Mouse (Mus musculus) Patski (cell line): ENCODE data around the gene Gm17361. TPM values are rescaled to one million over a fixed set of nuclear protein-coding genes. Genes with fewer than 3 reads are reported as not detected.
"Not testable (repeated sequence)": the region's sequence is repeated elsewhere in the genome, so short reads cannot be mapped to it uniquely, and the experiment has no call there.

ENCODE experiments used
- ATAC-seq: fragments of 100-300 bp; one replicate; pipeline ENCODE4 v1.8.0; 2021
- CTCF ChIA-PET: fragments of 350-600 bp; sonication (Branson Sonifier 250); formaldehyde crosslinking; loops from one replicate; lab custom pipeline; 2022; ENCODE audit warnings: inconsistent platforms; lab: Charles Lee
- POLR2A ChIA-PET: fragments of 350-600 bp; sonication (Branson Sonifier 250); formaldehyde crosslinking; loops from one replicate; lab custom pipeline; 2022; ENCODE audit warnings: antibody characterized with exemption, inconsistent platforms; lab: Charles Lee
- DNase-seq: peaks from one replicate; pipeline ENCODE4 v3.0.0-alpha.2; 2011; ENCODE audit warnings: low read depth, low spot score
- H3K27me3 ChIP-seq: fragments of 371-371 bp; one replicate; pipeline ENCODE4 v1.5.1; 2021
- in situ Hi-C: fragments of 300-500 bp; cut with MboI; formaldehyde crosslinking; loops from 3 replicates; pipeline ENCODE4 v1.11.1; 2018; ENCODE audit warnings: low pct_unique_long_range_greater_than_20kb, mixed read lengths
- polyA plus RNA-seq: library from polyadenylated mRNA; unstranded; gene quantifications from one replicate; pipeline ENCODE4 v1.2.3, GENCODE M21; 2021

Gene Gm17361
- polyA plus RNA-seq: not detected

GRCm38 (mm10) chrX:125003863-125004262 lies at the start of gene Gm17361:
Gm17361 (plus strand) TSS chrX:125004163.
- H3K27me3 ChIP-seq, CTCF ChIA-PET, POLR2A ChIA-PET, in situ Hi-C loops, ATAC-seq, DNase-seq: not testable (repeated sequence)
